14 mouse cellular contexts compared by ENCODE assay signal in the genomic region with DNA sequence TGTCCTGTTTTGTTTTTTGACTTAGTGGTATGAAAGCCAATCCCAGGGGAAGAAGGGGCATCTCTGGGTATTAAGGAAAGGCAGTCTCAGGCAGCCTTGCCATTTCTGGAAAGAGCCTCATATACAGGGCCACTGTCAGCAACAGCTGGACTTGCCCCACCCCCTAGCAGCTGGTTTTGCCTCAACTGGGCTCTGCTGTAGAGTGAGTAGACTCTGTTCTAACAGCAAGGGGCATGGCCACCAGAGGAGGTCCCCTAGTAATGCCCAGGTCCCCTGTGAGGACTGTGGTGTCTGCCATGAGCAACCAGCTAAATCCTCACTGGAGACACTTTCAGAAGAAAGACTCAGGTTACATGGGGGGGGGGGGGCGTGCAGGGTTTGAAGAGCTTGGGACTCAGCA. TPM values are rescaled to one million over a fixed set of nuclear protein-coding genes. Genes with fewer than 3 reads are reported as not detected.
"Had no signal": no experiment of that assay in that cellular context is flagged by ENCODE, and none has a peak within 500 bp of the region (broad histone marks: within the 10 kb centered on the region; RNA-seq: fewer than 3 reads in every experiment).

No protein-coding gene starts in this region.

- H3K27me3 ChIP-seq: limb, embryonic 15.5 days; neural tube, embryonic 15.5 days had no signal

- H3K9me3 ChIP-seq: limb, embryonic 15.5 days; liver, embryonic 12.5 days; neural tube, embryonic 15.5 days had no signal

- ATAC-seq: liver, embryonic 12.5 days had no signal

- DNase-seq: kidney, adult 11 months; kidney, adult 9 months; kidney, postnatal 36 days; right cerebral cortex, postnatal 4 days; spleen, adult 18-20 months; thymus, postnatal 36 days had no signal

- H3K36me3 ChIP-seq: limb, embryonic 15.5 days; liver, embryonic 12.5 days; neural tube, embryonic 15.5 days had no signal

- H3K4me3 ChIP-seq: limb, embryonic 15.5 days; liver, embryonic 12.5 days; myocyte; neural tube, embryonic 15.5 days had no signal

- H3K27ac ChIP-seq: kidney, postnatal 0 days; limb, embryonic 15.5 days; liver, embryonic 12.5 days; neural tube, embryonic 15.5 days had no signal

- H3K4me2 ChIP-seq: limb, embryonic 15.5 days; liver, embryonic 12.5 days; lung, embryonic 14.5 days; neural tube, embryonic 15.5 days had no signal

- H3K9ac ChIP-seq: limb, embryonic 15.5 days; liver, embryonic 12.5 days; lung, embryonic 14.5 days; neural tube, embryonic 15.5 days had no signal

RNA-seq across cellular contexts. Expression of gene Nkain1, which starts 17.0 kb away (rescaled TPM):
- total RNA-seq: megakaryocyte, adult 5-6 weeks had no signal
- polyA plus RNA-seq: liver, embryonic 16.5 days had no signal
